Mouse (Mus musculus) c-Kit-negative CD71-positive TER-119-positive erythroid progenitor cells, embryonic 14.5 days (primary cell): ENCODE measurements around the gene Imp3.
"Not testable (repeated sequence)": the region's sequence is repeated elsewhere in the genome, so short reads cannot be mapped to it uniquely, and the experiment has no call there.

Experiments used
- DNase-seq: peaks from one replicate; pipeline ENCODE4 v3.0.0-alpha.2; 2013; ENCODE audit warnings: low read depth, low spot score

The Imp3 gene

GRCm38 (mm10) chr9:56937223-56938160, at the start of gene Imp3:
TSS of gene Imp3 (plus strand) at chr9:56937475.
- peak; percentile 91 for DNase-seq

DNA sequence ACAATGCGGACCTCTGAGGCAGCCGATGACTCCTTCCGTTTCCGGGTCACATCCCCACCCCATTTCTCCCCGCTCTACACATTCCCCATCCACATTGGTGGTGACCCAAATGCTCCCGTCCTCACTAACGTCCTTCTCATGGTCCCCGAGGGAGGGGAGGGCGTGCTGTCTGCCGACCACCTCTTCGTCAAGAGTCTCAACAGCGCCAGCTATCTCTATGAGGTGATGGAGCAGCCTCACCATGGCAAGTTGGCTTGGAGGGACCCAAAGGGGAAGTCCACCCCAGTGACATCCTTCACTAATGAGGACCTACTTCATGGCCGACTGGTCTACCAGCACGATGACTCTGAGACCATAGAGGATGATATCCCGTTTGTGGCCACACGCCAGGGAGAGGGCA, 49.7 kb upstream of the Imp3 start:
- DNase-seq, result no peak

GRCm38 (mm10) chr9:56889817-56890216, 47.5 kb upstream of the Imp3 start:
- peak; percentile 52 for DNase-seq

DNA sequence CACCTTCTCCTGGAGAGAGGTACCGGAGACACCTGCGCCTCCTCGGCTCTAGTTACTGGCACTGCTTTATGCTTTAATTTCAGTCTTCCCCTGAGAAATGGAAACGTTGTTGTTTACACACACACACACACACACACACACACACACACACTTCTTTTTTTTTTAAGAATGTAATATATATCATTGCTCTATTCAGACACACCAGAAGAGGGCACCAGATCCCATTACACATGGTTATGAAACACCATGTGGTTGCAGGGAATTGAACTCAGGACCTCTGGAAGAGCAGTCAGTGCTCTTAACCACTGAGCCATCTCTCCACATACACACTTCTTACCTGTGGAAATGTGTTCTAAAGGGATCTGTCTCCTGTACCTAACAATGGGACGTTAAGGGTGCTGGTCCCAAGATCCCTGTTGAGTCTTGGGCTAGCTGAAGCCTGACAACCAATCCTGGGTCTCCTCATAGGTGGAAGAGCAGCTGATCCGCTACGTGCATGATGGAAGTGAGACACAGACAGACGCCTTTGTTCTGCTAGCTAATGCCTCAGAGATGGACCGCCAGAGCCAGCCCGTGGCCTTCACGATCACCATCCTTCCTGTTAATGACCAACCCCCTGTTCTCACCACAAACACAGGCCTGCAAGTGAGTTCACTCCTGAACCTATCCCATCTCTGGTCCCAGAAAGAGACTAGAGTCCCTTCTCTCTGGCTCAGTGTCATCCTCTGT, 46.6 kb upstream of the Imp3 start:
- DNase-seq, result no peak

DNA sequence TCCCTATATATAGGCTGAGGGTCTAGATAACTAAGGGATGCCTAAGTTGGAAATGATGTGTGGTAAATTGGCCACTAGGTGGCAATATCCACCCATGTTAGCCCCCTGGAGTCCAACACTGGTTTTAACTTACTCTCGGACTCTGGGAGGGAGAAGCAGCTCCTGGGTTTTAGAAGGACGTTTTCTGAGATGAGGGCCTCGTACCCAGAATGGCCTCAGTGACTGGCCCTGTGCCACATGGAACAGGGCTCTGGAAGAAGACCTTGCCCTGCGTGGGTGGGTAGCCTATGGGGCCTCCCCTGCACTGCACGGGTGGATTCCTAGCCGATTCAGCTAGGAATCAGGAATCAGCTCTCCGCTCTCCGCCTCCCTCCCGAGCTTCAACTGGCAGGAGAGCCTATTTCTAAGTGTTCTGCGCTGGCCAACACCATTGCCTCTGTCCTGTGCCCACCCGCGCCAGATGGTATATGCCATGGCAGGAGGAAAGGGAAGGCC, 45.7 kb upstream of the Imp3 start:
- DNase-seq, result peak; percentile 37

DNA sequence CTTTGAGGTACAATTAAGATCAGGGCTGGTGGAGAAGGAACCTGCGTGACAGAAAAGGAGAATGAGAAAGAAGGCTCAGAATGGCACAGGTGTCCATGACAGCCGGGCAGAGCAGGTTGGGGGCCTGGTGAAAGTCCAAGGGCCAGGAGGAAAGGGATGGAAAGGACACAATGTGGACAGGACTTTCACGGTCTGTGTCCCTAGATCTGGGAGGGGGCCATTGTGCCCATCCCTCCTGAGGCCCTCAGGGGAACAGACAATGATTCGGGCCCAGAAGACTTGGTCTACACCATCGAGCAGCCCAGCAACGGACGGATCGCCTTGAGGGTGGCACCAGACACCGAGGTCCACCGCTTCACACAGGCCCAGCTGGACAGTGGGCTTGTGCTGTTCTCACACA, 45.2 kb upstream of the Imp3 start:
- no peak for DNase-seq

GRCm38 (mm10) chr9:56893313-56893712, 44.0 kb upstream of the Imp3 start:
- DNase-seq, result no peak

DNA sequence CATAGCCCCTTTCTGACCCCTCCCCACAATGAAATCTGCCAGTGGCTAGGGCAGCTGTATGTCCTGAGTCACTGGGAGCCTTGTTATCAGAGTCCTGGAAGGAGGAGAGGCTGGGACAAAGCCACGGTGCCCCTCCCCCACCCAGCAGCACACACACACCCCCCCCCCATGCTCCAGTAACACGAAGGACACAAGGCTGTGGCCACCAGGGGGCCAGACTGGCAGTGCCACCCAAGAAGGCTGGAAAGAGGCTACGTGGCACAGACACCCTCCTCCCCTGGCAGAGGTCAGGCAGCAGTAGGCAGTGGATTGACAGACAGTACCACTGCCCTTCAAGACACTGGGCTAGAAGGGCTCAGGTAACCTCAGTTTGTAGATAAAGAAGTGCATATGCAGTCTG, 43.3 kb upstream of the Imp3 start:
- DNase-seq, result no peak

GRCm38 (mm10) chr9:56896779-56897178, 40.5 kb upstream of the Imp3 start:
- DNase-seq, result no peak

GRCm38 (mm10) chr9:56899409-56899808, 37.9 kb upstream of the Imp3 start:
- no peak for DNase-seq

GRCm38 (mm10) chr9:56900060-56900459, 37.2 kb upstream of the Imp3 start:
- no peak for DNase-seq

- DNase-seq, result no peak
These were observed 36.7 kb upstream of the Imp3 start for GRCm38 (mm10) chr9:56900571-56900970.

DNA sequence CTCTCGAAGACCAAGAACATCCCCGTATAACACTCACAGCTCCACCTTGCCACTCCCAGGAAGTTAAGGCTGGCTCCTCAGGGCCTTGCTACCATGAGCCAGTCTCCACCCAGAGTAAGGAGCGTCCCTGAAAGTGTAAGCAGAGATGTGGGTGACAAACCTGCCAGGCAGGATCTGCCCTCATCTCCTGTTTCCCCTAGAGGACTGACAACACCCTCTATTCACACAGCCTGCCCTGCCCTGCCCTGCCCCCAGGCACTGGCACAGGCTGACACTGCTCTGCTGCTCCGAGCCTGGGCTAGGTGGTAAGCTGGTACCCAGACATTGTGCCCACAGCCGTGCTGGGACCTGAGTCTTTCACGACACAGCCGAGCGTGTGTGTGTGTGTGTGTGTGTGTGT, 36.1 kb upstream of the Imp3 start:
- no peak for DNase-seq

- no peak for DNase-seq
These were observed 33.6 kb upstream of the Imp3 start for GRCm38 (mm10) chr9:56903662-56904061.

DNA sequence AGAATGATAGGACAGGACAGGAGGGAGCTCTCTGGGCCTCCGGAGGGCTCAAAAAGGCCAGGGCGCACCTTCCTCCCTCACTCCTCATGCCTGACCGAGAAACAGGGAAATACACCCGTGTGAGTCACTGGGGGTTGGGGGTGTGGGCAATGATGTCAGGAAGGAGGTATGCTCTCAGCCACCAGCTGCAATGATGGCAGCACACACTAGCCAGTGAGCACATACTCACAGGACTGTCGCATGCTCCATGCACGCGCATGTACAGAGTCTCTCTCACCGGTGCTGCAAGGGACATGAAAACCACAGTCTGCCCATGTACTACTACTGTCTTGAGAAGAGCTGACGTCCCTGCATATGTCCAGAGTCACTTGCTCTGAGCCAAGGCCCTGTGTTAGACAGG, 29.7 kb upstream of the Imp3 start:
- no peak for DNase-seq

DNA sequence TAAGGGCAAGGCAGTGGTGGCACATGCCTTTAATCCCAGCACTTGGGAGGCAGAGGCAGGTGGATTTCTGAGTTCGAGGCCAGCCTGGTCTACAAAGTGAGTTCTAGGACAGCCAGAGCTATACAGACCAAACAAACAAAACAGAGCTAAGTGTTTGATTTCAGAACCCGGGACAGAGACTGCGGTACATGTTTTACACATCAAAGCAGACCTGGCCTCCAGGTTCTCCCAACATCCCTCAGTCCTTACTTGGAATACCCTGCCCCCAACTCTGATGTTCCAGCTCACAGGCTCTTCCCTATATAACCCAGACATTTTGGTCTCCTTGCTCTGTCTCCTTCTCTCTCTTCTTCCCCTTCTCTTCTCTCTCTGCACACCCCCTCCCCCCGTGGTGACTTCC, 27.3 kb upstream of the Imp3 start:
- DNase-seq, result not testable (repeated sequence)

DNA sequence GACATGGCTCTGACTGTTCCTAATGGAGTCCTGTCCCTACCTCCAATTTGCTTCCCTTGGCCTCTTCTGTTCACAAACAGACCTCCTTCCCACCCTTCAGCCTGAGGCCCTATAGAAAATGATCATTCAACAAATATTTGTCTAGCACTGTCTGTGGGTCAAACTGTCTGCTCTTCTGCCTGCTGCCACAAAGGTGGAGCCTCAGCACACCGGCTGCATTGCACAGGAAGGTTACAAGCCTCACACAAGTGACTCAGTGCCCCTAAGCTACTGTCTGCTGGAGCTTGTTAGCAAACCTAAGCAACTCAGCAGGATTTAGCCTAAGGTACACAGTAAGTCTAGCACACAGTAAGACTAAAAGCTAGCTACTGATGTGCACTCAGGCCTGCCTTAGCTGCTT, 26.3 kb upstream of the Imp3 start:
- no peak for DNase-seq

GRCm38 (mm10) chr9:56913991-56914390, 23.3 kb upstream of the Imp3 start:
- DNase-seq, result no peak

DNA sequence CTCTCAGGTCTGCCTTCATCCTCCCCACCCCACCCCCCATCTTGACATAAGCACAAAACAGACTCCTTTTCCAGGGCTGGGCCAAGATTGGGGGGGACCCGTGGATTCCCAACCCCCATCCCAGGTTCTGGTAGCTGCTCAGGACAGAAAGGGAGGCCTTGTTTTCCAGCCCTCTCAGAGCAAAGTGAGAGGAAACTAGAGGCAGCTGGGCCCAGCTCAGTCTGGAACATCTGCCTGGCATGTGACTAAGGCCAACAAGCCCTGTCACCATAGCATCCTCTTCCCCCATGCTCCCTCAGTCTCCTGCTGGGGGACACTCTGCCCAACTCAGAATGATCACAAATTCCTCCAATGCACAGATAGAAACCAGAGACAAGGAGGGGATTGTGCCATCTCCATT, 22.2 kb upstream of the Imp3 start:
- no peak for DNase-seq

DNA sequence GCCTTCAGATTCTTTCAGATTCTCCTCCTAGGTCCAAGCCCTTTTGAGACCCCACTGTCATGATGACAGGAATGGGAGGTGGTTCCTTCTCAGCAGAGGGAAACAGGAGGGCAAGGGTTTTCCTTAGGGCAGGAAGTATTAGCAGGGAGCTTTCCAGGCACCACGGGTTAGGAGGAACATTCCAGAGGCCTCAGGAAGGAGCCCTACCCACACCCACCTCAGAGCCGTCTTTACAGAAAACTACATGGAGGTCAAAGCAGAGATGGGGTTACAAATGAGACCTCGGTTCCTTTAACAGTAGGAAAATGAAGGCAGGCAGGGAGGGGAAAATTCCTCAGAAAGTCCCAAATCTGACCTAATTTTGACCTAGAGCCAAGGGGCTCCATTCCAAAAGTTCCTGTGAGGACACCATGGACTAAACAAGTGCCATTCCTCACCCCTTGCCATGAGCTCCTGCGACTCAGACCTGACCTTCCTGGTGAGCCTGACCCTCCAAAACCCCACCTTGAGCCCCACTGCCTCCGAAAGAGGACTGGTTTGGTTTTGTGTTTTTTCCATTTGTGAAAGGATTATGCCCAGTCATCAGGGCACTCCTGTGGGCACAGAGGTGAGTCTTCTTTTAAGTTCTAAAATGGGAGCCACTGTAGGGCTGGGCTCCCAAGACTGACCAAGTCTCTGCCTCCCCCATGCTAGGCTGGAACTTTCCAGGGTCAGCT, 21.4 kb upstream of the Imp3 start:
- no peak for DNase-seq

DNA sequence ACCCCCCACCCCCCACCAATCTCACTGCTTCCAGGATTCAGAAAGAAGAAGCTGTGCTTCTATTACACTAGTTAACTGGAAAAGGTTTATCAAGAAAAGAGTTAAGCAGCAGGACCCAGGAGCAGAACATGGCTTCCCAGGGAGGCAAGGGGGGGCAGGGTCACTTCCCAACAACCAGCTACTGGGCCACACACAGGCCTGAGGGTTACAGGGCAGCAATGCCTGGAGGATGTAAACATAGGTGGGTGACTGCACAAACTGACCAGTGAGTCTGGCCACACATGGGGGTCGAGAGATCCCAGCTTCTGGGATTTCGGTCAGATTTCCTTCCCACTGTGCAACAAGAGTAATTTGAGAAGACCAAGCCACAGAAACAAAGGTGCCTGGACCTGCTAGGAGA, 20.1 kb upstream of the Imp3 start:
- DNase-seq, result no peak

- no peak for DNase-seq
These were observed 18.8 kb upstream of the Imp3 start for GRCm38 (mm10) chr9:56918466-56918865.
